Mouse (Mus musculus): ENCODE results near the gene Gemin2. TPM values are rescaled to one million over a fixed set of nuclear protein-coding genes. Genes with fewer than 3 reads are reported as not detected.

Gene Gemin2
- total and polyA plus RNA-seq, 2 experiments from 2014 or later, result 6.9 to 10.6 TPM

DNA sequence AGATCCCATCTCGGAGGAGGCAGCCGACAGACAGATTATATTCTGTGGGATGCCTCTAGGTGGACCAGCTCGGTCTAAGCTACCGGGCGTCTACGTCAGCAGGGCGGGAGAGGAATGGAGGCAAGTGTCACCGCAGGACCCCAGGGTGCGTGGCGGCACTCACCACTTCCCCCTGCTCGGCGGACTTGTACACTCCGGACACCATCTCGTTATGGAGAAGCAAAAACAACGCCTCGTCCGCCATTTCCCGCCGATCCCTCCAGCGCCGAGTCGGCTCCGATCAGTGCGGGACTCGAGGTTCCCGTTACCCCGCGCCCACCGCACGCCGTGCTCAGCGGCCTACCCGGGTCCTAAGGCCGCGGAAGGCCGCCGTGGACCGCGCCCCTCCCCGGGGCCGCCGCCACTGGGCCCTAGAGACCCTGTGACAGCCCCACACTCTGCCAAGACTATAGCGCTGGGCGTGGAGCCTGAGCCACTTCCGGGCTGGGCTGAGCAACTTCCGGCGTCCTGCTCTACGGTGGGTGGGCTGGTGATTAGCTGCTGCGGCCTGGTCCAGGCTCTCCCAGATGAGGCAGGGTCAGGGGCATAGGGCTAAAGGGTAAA, 47.9 kb downstream of the Gemin2 start, which contains the start of gene Trappc6b:
Gene Trappc6b (minus strand): TSS at position 480 of the 603 bp plus-strand sequence.
- H3K4me3 ChIP-seq (ENCODE audit: low read depth, low read length), result peak within 1 kb of the TSS; percentile 70
- DNase-seq (ENCODE audit: low spot score), result peak; percentile 91
- TF ChIP-seq CTCF (IDR thresholded peaks at IDR 0.05), result peak; percentile 53
- H3K27me3 ChIP-seq (ENCODE audit: insufficient read depth, low read length), result no peaks in the 10 kb centered on the region
- no peaks in the 10 kb centered on the region for H3K9me3 ChIP-seq (ENCODE audit: low read length)
- H3K9ac ChIP-seq (replicated peaks; ENCODE audit: low read length, poor library complexity, severe bottlenecking), result peak within 1 kb of the TSS; percentile 89
- peak within 1 kb of the TSS; percentile 96 for H3K27ac ChIP-seq (ENCODE audit: low read depth, low read length)
- ATAC-seq (ENCODE audit: low FRiP score), result peak; percentile 97
- H3K4me2 ChIP-seq (ENCODE audit: low read depth, low read length, poor library complexity, severe bottlenecking), result peak within 1 kb of the TSS; percentile 75
- 0 out of 2 replicates have a peak, but pooled peaks cover 2% of the 10 kb centered on the region for H3K36me3 ChIP-seq (ENCODE audit: insufficient read depth, low read length)
- peaks cover 11% of the 10 kb centered on the region; the same call in 1 of the 2 replicates for H3K4me1 ChIP-seq (ENCODE audit: insufficient read depth, low read length)
- under 1% methylated on average over 45 of the region's 49 CpGs for WGBS

DNA sequence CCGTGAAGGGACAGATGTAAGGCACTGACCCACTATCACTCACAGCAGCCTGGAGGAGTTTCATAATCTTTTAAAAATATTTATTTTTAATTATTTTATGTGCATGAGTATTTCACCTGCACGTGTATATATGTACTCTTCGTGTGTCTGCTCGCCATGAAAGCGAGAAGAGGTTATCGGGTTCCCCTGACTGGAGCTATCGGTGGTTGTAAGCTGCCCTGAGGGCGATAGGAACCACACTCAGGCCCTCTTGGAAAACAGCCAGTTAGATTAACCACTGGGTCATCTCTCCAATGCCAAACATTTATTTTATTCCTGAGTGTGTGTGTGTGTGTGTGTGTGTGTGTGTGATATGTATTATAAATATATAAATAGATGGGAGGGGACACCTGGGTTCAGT, 51.6 kb downstream of the Gemin2 start:
- Histone ChIP-seq H3K9me3 (ENCODE audit: low read length) (no peaks in the 10 kb centered on the region), H3K9ac (replicated peaks; ENCODE audit: low read length, poor library complexity, severe bottlenecking) (no peak overlapping the region), H3K4me1 (ENCODE audit: insufficient read depth, low read length) (0 out of 2 replicates have a peak, but pooled peaks cover 8% of the 10 kb centered on the region), H3K27me3 (ENCODE audit: insufficient read depth, low read length) (no peaks in the 10 kb centered on the region), H3K4me3 (ENCODE audit: low read depth, low read length) (no peak overlapping the region), H3K36me3 (ENCODE audit: insufficient read depth, low read length) (peaks cover 9% of the 10 kb centered on the region), H3K27ac (ENCODE audit: low read depth, low read length) (no peak overlapping the region), H3K4me2 (ENCODE audit: low read depth, low read length, poor library complexity, severe bottlenecking) (no peak overlapping the region)
- no peak for TF ChIP-seq CTCF (IDR thresholded peaks at IDR 0.05)
- DNase-seq (ENCODE audit: low spot score), result no peak
- no peak for ATAC-seq (ENCODE audit: low FRiP score)
- 82% methylated on average over 8 of the region's 8 CpGs for WGBS

DNA sequence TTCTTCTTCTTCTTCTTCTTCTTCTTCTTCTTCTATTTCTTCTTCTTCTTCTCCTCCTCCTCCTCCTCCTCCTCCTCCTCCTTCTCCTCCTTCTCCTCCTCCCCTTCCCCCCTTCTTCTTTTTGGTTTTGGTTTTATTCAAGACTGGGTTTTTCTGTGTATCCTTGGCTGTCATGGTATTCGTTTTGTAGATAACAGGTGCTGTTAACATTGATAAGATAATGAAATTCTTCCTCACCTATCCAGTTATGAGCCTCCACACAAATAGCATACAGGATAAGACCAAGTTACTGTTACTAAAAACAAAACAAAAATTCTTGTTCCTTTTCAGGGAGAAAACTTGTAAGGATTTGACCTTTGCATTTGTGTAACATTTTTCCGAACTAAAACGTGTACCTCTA, 52.6 kb downstream of the Gemin2 start:
- Histone ChIP-seq H3K4me3 (ENCODE audit: low read depth, low read length) (peak overlapping the region; percentile 65), H3K4me1 (ENCODE audit: insufficient read depth, low read length) (0 out of 2 replicates have a peak, but pooled peaks cover 3% of the 10 kb centered on the region), H3K27me3 (ENCODE audit: insufficient read depth, low read length) (no peaks in the 10 kb centered on the region), H3K9ac (replicated peaks; ENCODE audit: low read length, poor library complexity, severe bottlenecking) (0 out of 2 replicates have a peak overlapping the region, but pooled peaks have one; percentile 54), H3K4me2 (ENCODE audit: low read depth, low read length, poor library complexity, severe bottlenecking) (peak overlapping the region; percentile 43), H3K36me3 (ENCODE audit: insufficient read depth, low read length) (peaks cover 15% of the 10 kb centered on the region), H3K27ac (ENCODE audit: low read depth, low read length) (peak overlapping the region; percentile 81), H3K9me3 (ENCODE audit: low read length) (no peaks in the 10 kb centered on the region)
- TF ChIP-seq CTCF (IDR thresholded peaks at IDR 0.05), result no peak
- WGBS, result 69% methylated on average over 3 of the region's 3 CpGs
- DNase-seq (ENCODE audit: low spot score) (no peak), ATAC-seq (ENCODE audit: low FRiP score) (no peak)

DNA sequence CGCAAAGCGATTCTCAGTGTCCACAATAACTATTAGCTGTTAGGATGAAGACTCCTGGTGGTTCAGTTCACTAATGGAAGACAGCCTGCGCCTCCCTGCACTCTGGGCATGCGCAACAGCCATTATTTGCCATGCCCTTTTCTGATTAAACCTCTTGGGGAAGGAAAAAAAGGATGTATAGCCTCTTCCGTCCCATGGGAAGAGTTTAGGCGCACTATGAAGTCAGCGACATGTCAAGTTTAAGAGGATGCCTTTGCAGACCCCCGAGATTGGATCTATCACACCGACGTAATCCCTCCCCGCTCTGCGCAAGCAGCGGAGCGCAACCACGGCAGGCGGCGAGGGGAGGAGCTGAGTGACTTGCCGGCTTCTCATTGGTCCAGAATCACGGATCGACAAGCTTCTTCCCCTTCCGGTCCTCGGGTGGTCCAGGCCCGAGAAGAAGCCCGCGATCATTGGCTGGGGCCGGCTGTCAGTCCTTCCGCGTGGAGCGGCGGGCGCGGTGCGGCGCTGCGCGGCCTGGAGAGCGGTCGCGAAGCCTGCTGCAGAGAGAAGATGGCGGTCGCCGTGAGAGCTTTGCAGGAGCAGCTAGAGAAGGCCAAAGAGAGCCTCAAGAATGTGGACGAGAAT, 53.4 kb downstream of the Gemin2 start, which contains the start of gene Pnn:
Gene Pnn (plus strand): TSS at position 437 of the 630 bp plus-strand sequence.
- ATAC-seq (ENCODE audit: low FRiP score), result peak; percentile 99
- Histone ChIP-seq H3K9ac (replicated peaks; ENCODE audit: low read length, poor library complexity, severe bottlenecking) (peak within 1 kb of the TSS; percentile 82), H3K4me1 (ENCODE audit: insufficient read depth, low read length) (0 out of 2 replicates have a peak, but pooled peaks cover 3% of the 10 kb centered on the region), H3K27me3 (ENCODE audit: insufficient read depth, low read length) (no peaks in the 10 kb centered on the region), H3K4me3 (ENCODE audit: low read depth, low read length) (peak within 1 kb of the TSS; percentile 65), H3K9me3 (ENCODE audit: low read length) (no peaks in the 10 kb centered on the region), H3K4me2 (ENCODE audit: low read depth, low read length, poor library complexity, severe bottlenecking) (peak within 1 kb of the TSS; percentile 73), H3K36me3 (ENCODE audit: insufficient read depth, low read length) (peaks cover 21% of the 10 kb centered on the region), H3K27ac (ENCODE audit: low read depth, low read length) (peak within 1 kb of the TSS; percentile 81)
- TF ChIP-seq CTCF (IDR thresholded peaks at IDR 0.05), result peak; percentile 57
- peak; percentile 99 for DNase-seq (ENCODE audit: low spot score)
- WGBS, result under 1% methylated on average over 43 of the region's 43 CpGs

DNA sequence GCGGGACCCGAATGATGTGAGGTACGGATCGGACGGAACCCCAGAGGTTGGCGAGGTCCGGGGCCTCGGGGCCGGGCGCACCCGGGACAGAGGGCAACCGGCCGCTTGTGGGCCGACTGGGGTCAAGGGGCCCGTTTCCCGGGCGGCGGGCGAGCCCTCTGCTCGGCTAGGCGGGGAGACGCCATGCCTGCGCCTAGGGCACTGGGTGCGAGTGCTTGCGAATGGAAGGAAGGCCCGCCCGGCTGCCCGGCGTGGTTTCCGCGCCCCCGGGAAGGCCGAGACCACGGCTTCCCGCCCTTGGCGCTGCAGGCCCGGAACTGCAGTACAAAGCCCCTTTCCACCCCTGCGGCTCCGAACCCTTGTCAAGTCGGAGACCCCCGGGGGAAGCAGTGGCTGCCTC, 53.9 kb downstream of the Gemin2 start:
- Histone ChIP-seq H3K4me2 (ENCODE audit: low read depth, low read length, poor library complexity, severe bottlenecking) (peak overlapping the region; percentile 73), H3K9ac (replicated peaks; ENCODE audit: low read length, poor library complexity, severe bottlenecking) (peak overlapping the region; percentile 82), H3K9me3 (ENCODE audit: low read length) (no peaks in the 10 kb centered on the region), H3K27me3 (ENCODE audit: insufficient read depth, low read length) (no peaks in the 10 kb centered on the region), H3K27ac (ENCODE audit: low read depth, low read length) (peak overlapping the region; percentile 81), H3K4me1 (ENCODE audit: insufficient read depth, low read length) (0 out of 2 replicates have a peak, but pooled peaks cover 3% of the 10 kb centered on the region), H3K36me3 (ENCODE audit: insufficient read depth, low read length) (peaks cover 26% of the 10 kb centered on the region), H3K4me3 (ENCODE audit: low read depth, low read length) (peak overlapping the region; percentile 65)
- no peak for DNase-seq (ENCODE audit: low spot score)
- TF ChIP-seq CTCF (IDR thresholded peaks at IDR 0.05), result no peak
- ATAC-seq (ENCODE audit: low FRiP score), result peak; percentile 53
- WGBS, result 0% methylated on average over 40 of the region's 41 CpGs

DNA sequence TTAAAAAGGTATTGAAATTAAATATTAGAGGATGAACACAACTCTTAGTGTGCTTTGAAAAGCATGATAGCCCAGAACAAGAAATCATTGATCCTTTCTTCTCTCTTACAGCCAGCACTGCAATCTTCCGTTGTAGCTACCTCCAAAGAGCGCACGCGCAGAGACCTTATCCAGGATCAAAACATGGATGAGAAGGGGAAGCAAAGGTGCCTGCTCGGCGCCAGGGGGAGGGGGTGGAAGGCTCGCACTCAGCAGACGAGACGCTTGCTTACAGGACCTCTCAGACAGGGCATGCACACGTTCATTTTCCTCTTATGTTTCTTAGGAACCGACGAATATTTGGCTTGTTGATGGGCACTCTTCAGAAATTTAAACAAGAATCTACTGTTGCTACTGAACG, 55.6 kb downstream of the Gemin2 start:
- Histone ChIP-seq H3K4me3 (ENCODE audit: low read depth, low read length) (no peak overlapping the region), H3K27ac (ENCODE audit: low read depth, low read length) (no peak overlapping the region), H3K4me1 (ENCODE audit: insufficient read depth, low read length) (0 out of 2 replicates have a peak, but pooled peaks cover 3% of the 10 kb centered on the region), H3K9ac (replicated peaks; ENCODE audit: low read length, poor library complexity, severe bottlenecking) (no peak overlapping the region), H3K9me3 (ENCODE audit: low read length) (no peaks in the 10 kb centered on the region), H3K4me2 (ENCODE audit: low read depth, low read length, poor library complexity, severe bottlenecking) (no peak overlapping the region), H3K27me3 (ENCODE audit: insufficient read depth, low read length) (no peaks in the 10 kb centered on the region), H3K36me3 (ENCODE audit: insufficient read depth, low read length) (peaks cover 35% of the 10 kb centered on the region)
- 93% methylated on average over 13 of the region's 13 CpGs for WGBS
- no peak for ATAC-seq (ENCODE audit: low FRiP score)
- TF ChIP-seq CTCF (IDR thresholded peaks at IDR 0.05), result no peak
- DNase-seq (ENCODE audit: low spot score), result no peak
